Comparison of ENCODE assay signal across 8 mouse cellular contexts in the genomic region with DNA sequence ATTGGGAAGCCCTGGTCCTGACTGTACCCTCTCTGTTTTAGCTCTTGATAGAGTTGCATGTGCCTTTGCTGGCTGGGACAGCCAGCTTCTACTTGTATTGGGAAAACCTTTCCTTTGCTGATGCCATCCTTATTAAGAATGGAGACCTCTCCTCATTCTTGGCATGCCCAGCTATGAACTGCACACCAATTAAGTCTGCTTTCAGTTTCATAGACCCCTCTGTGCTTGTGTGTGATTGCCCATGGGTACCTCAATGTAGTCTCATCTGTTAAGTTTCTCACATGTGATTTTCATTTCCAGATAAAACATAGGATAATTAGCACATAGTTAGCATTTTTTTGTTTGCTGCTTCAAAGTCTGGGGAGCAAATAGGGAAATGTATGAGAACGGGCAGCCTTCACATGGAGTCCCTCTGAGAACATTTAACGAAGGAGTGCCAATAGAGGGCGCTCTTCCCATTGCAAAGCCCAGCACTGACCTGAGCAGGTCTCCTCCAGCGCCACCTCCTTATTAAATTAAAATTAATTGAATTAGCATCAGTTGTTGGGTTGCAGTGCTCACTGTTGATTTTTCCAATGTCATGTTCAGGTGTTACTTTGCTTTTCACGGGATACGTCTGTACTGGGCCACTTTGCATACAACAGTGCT.
DNase-seq lines count a peak whose midpoint lies in the region; ATAC-seq lines count a peak whose summit lies in the region.

No protein-coding gene starts in this region.

- H3K27me3 ChIP-seq in heart, embryonic 11.5 days (ENCODE audit: control insufficient read depth, insufficient read depth, low read length): no peaks in the 10 kb centered on the region
- no peaks in the 10 kb centered on the region for H3K27me3 ChIP-seq in midbrain, embryonic 13.5 days

- no peak overlapping the region for H3K27ac ChIP-seq in heart, embryonic 11.5 days (ENCODE audit: low read depth, low read length)
- no peak overlapping the region for H3K27ac ChIP-seq in midbrain, embryonic 13.5 days

- no peak for ATAC-seq in heart, embryonic 11.5 days (replicated peaks; ENCODE audit: insufficient number of reproducible peaks, low FRiP score, low TSS enrichment)
- peak; percentile 85 for ATAC-seq in midbrain, embryonic 13.5 days

- no peak overlapping the region for H3K4me3 ChIP-seq in heart, embryonic 11.5 days (ENCODE audit: low read depth, low read length)
- no peak overlapping the region for H3K4me3 ChIP-seq in midbrain, embryonic 13.5 days (replicated peaks)

- intact Hi-C loops in left cerebral cortex, postnatal 4 days (cut with DNase I): loop anchor here (5.0 kb wide), 1 partner anchor 241 kb away; no protein-coding TSS in a partner anchor

- 30% methylated on average over 6 of the region's 6 CpGs for WGBS in heart, embryonic 11.5 days (ENCODE audit: insufficient replicate concordance)
- WGBS in midbrain, embryonic 13.5 days: 25% methylated on average over 6 of the region's 6 CpGs

- H3K4me1 ChIP-seq in heart, embryonic 11.5 days (ENCODE audit: control insufficient read depth, insufficient read depth, low read length): no peaks in the 10 kb centered on the region
- no peaks in the 10 kb centered on the region for H3K4me1 ChIP-seq in midbrain, embryonic 13.5 days (replicated peaks)

- no peaks in the 10 kb centered on the region for H3K9me3 ChIP-seq in heart, embryonic 11.5 days (replicated peaks; ENCODE audit: control insufficient read depth, low read length)
- H3K9me3 ChIP-seq in midbrain, embryonic 13.5 days: no peaks in the 10 kb centered on the region

- DNase-seq in heart, adult 11 months: peak; percentile 89
- peak; percentile 32 to 70 for DNase-seq in cerebellum, postnatal 4 days (ENCODE audit: low spot score in 2 of 2)
- peak; percentile 34 to 57 for DNase-seq in gastrocnemius, postnatal 4 days (ENCODE audit: low spot score in 2 of 2)
- DNase-seq in kidney, adult 11 months: peak; percentile 27
- DNase-seq in left cerebral cortex, postnatal 4 days: peak; percentile 71
- peak; percentile 65 for DNase-seq in skeletal muscle tissue, adult 2 months (ENCODE audit: low read depth, low spot score)

- no peak overlapping the region for H3K9ac ChIP-seq in heart, embryonic 11.5 days (ENCODE audit: low read depth, low read length)
- no peak overlapping the region for H3K9ac ChIP-seq in midbrain, embryonic 13.5 days (replicated peaks)

- no peaks in the 10 kb centered on the region for H3K36me3 ChIP-seq in heart, embryonic 11.5 days (ENCODE audit: control insufficient read depth, insufficient read depth, low read length)
- H3K36me3 ChIP-seq in midbrain, embryonic 13.5 days: peaks cover 20% of the 10 kb centered on the region

- H3K4me2 ChIP-seq in heart, embryonic 11.5 days: no peak overlapping the region; the same call in 1 of the 2 replicates
- H3K4me2 ChIP-seq in midbrain, embryonic 13.5 days (replicated peaks): no peak overlapping the region

Comparison
In these comparisons a context has a peak if more than half of its experiments do, and no peak if none do; other contexts are left out.
1. DNase-seq: peak in every context shown above with its lines; median percentile 89 in heart, adult 11 months; 71 in left cerebral cortex, postnatal 4 days; 65 in skeletal muscle tissue, adult 2 months; 51 in cerebellum, postnatal 4 days; 46 in gastrocnemius, postnatal 4 days; 27 in kidney, adult 11 months.